Mouse (Mus musculus): ENCODE measurements at regions not wholly inside any gene's neighbourhood (a gene's known extent, or its start where the extent isn't known, plus 50 kb on each side); places are given as distances from the start of the nearest gene placed in this dataset.

GRCm38 (mm10) chr15:62282116-62282515 lies 1359.3 kb upstream of the A1bg start:
- H3K27ac ChIP-seq, result no peak overlapping the region

GRCm38 (mm10) chr15:62279526-62279925 lies 1356.7 kb upstream of the A1bg start:
- H3K4me2 ChIP-seq, result no peak overlapping the region
- H3K9me3 ChIP-seq, result no peaks in the 10 kb centered on the region
- no peak overlapping the region for H3K27ac ChIP-seq
- H3K4me3 ChIP-seq (replicated peaks), result no peak overlapping the region
- H3K4me1 ChIP-seq, result no peaks in the 10 kb centered on the region
- H3K9ac ChIP-seq, result no peak overlapping the region
- no peak for ATAC-seq (ENCODE audit: insufficient read depth, low FRiP score, low read depth)
- H3K36me3 ChIP-seq, result no peaks in the 10 kb centered on the region
- H3K27me3 ChIP-seq (replicated peaks), result no peaks in the 10 kb centered on the region
- WGBS, result 71% methylated on average over 2 of the region's 2 CpGs

More at GRCm38 (mm10) chr15:62282116-62282515, 1359.3 kb upstream of the A1bg start:
- 86% methylated on average over 1 of the region's 1 CpGs for WGBS
- Histone ChIP-seq H3K9me3 (no peaks in the 10 kb centered on the region), H3K9ac (no peak overlapping the region), H3K4me1 (no peaks in the 10 kb centered on the region), H3K4me2 (no peak overlapping the region), H3K36me3 (no peaks in the 10 kb centered on the region), H3K4me3 (replicated peaks) (no peak overlapping the region), H3K27me3 (replicated peaks) (no peaks in the 10 kb centered on the region)
- no peak for ATAC-seq (ENCODE audit: insufficient read depth, low FRiP score, low read depth)

GRCm38 (mm10) chr15:62274818-62275217 lies 1352.0 kb upstream of the A1bg start:
- ATAC-seq (ENCODE audit: insufficient read depth, low FRiP score, low read depth), result no peak
- H3K4me3 ChIP-seq (replicated peaks), result no peak overlapping the region
- no peak overlapping the region for H3K9ac ChIP-seq
- no peak overlapping the region for H3K4me2 ChIP-seq
- no peaks in the 10 kb centered on the region for H3K9me3 ChIP-seq
- no peaks in the 10 kb centered on the region for H3K4me1 ChIP-seq
- no peaks in the 10 kb centered on the region for H3K27me3 ChIP-seq (replicated peaks)
- no peaks in the 10 kb centered on the region for H3K36me3 ChIP-seq
- no peak overlapping the region for H3K27ac ChIP-seq
- 82% methylated on average over 1 of the region's 1 CpGs for WGBS

GRCm38 (mm10) chr15:62273855-62274488 lies 1351.2 kb upstream of the A1bg start:
- no peak overlapping the region for H3K4me2 ChIP-seq
- no peaks in the 10 kb centered on the region for H3K4me1 ChIP-seq
- no peak overlapping the region for H3K27ac ChIP-seq
- H3K9ac ChIP-seq, result no peak overlapping the region
- WGBS, result 63% methylated on average over 1 of the region's 1 CpGs
- H3K9me3 ChIP-seq, result no peaks in the 10 kb centered on the region
- H3K27me3 ChIP-seq (replicated peaks), result no peaks in the 10 kb centered on the region
- no peaks in the 10 kb centered on the region for H3K36me3 ChIP-seq
- no peak overlapping the region for H3K4me3 ChIP-seq (replicated peaks)
- no peak for ATAC-seq (ENCODE audit: insufficient read depth, low FRiP score, low read depth)

GRCm38 (mm10) chr15:62272755-62273154 lies 1349.9 kb upstream of the A1bg start:
- no peaks in the 10 kb centered on the region for H3K27me3 ChIP-seq (replicated peaks)
- no peaks in the 10 kb centered on the region for H3K4me1 ChIP-seq
- no peak overlapping the region for H3K4me3 ChIP-seq (replicated peaks)
- no peak for ATAC-seq (ENCODE audit: insufficient read depth, low FRiP score, low read depth)
- H3K27ac ChIP-seq, result no peak overlapping the region
- H3K9me3 ChIP-seq, result no peaks in the 10 kb centered on the region
- no peaks in the 10 kb centered on the region for H3K36me3 ChIP-seq
- WGBS, result 87% methylated on average over 2 of the region's 2 CpGs
- no peak overlapping the region for H3K9ac ChIP-seq
- H3K4me2 ChIP-seq, result no peak overlapping the region

- H3K4me2 ChIP-seq, result no peak overlapping the region
- no peaks in the 10 kb centered on the region for H3K4me1 ChIP-seq
- no peaks in the 10 kb centered on the region for H3K36me3 ChIP-seq
- ATAC-seq (ENCODE audit: insufficient read depth, low FRiP score, low read depth), result no peak
- H3K27ac ChIP-seq, result no peak overlapping the region
- H3K9ac ChIP-seq, result no peak overlapping the region
- WGBS, result 81% methylated on average over 2 of the region's 2 CpGs
- H3K9me3 ChIP-seq, result no peaks in the 10 kb centered on the region
- no peaks in the 10 kb centered on the region for H3K27me3 ChIP-seq (replicated peaks)
- H3K4me3 ChIP-seq (replicated peaks), result no peak overlapping the region
Measured at GRCm38 (mm10) chr15:62271428-62271827, 1348.6 kb upstream of the A1bg start.

GRCm38 (mm10) chr15:62268189-62268588 lies 1345.4 kb upstream of the A1bg start:
- ATAC-seq (ENCODE audit: insufficient read depth, low FRiP score, low read depth), result no peak
- H3K36me3 ChIP-seq, result no peaks in the 10 kb centered on the region
- H3K9ac ChIP-seq, result no peak overlapping the region
- no peaks in the 10 kb centered on the region for H3K9me3 ChIP-seq
- H3K27ac ChIP-seq, result no peak overlapping the region
- 71% methylated on average over 2 of the region's 2 CpGs for WGBS
- no peak overlapping the region for H3K4me3 ChIP-seq (replicated peaks)
- H3K27me3 ChIP-seq (replicated peaks), result no peaks in the 10 kb centered on the region
- no peak overlapping the region for H3K4me2 ChIP-seq
- H3K4me1 ChIP-seq, result no peaks in the 10 kb centered on the region

- no peak overlapping the region for H3K4me2 ChIP-seq
- ATAC-seq (ENCODE audit: insufficient read depth, low FRiP score, low read depth), result no peak
- H3K9me3 ChIP-seq, result no peaks in the 10 kb centered on the region
- no peak overlapping the region for H3K9ac ChIP-seq
- H3K36me3 ChIP-seq, result no peaks in the 10 kb centered on the region
- H3K27ac ChIP-seq, result no peak overlapping the region
- H3K27me3 ChIP-seq (replicated peaks), result no peaks in the 10 kb centered on the region
- H3K4me1 ChIP-seq, result no peaks in the 10 kb centered on the region
- WGBS, result 87% methylated on average over 6 of the region's 6 CpGs
- H3K4me3 ChIP-seq (replicated peaks), result no peak overlapping the region
Measured at GRCm38 (mm10) chr15:62267536-62267935, 1344.7 kb upstream of the A1bg start.

GRCm38 (mm10) chr15:62266025-62266424 lies 1343.2 kb upstream of the A1bg start:
- Histone ChIP-seq H3K9ac (no peak overlapping the region), H3K4me1 (no peaks in the 10 kb centered on the region), H3K27me3 (replicated peaks) (no peaks in the 10 kb centered on the region), H3K4me3 (replicated peaks) (no peak overlapping the region), H3K27ac (no peak overlapping the region), H3K4me2 (no peak overlapping the region), H3K9me3 (no peaks in the 10 kb centered on the region), H3K36me3 (no peaks in the 10 kb centered on the region)
- 83% methylated on average over 6 of the region's 6 CpGs for WGBS
- no peak for ATAC-seq (ENCODE audit: insufficient read depth, low FRiP score, low read depth)

GRCm38 (mm10) chr15:62265484-62265937 lies 1342.7 kb upstream of the A1bg start:
- Histone ChIP-seq H3K27me3 (replicated peaks) (no peaks in the 10 kb centered on the region), H3K4me3 (replicated peaks) (no peak overlapping the region), H3K4me2 (no peak overlapping the region), H3K27ac (no peak overlapping the region), H3K36me3 (no peaks in the 10 kb centered on the region), H3K9me3 (no peaks in the 10 kb centered on the region), H3K9ac (no peak overlapping the region), H3K4me1 (no peaks in the 10 kb centered on the region)
- 73% methylated on average over 4 of the region's 4 CpGs for WGBS
- no peak for ATAC-seq (ENCODE audit: insufficient read depth, low FRiP score, low read depth)

GRCm38 (mm10) chr15:62264966-62265365 lies 1342.2 kb upstream of the A1bg start:
- Histone ChIP-seq H3K4me1 (no peaks in the 10 kb centered on the region), H3K9ac (no peak overlapping the region), H3K4me2 (no peak overlapping the region), H3K36me3 (no peaks in the 10 kb centered on the region), H3K9me3 (no peaks in the 10 kb centered on the region), H3K4me3 (replicated peaks) (no peak overlapping the region), H3K27ac (no peak overlapping the region), H3K27me3 (replicated peaks) (no peaks in the 10 kb centered on the region)
- ATAC-seq (ENCODE audit: insufficient read depth, low FRiP score, low read depth), result no peak
- WGBS, result 86% methylated on average over 1 of the region's 1 CpGs

GRCm38 (mm10) chr15:62264183-62264582 lies 1341.4 kb upstream of the A1bg start:
- H3K4me1 ChIP-seq, result no peaks in the 10 kb centered on the region
- no peak overlapping the region for H3K27ac ChIP-seq
- H3K4me3 ChIP-seq (replicated peaks), result no peak overlapping the region
- 92% methylated on average over 1 of the region's 1 CpGs for WGBS
- H3K9ac ChIP-seq, result no peak overlapping the region
- H3K9me3 ChIP-seq, result no peaks in the 10 kb centered on the region
- H3K36me3 ChIP-seq, result no peaks in the 10 kb centered on the region
- H3K4me2 ChIP-seq, result no peak overlapping the region
- no peak for ATAC-seq (ENCODE audit: insufficient read depth, low FRiP score, low read depth)
- H3K27me3 ChIP-seq (replicated peaks), result no peaks in the 10 kb centered on the region

- Histone ChIP-seq H3K4me2 (no peak overlapping the region), H3K9ac (no peak overlapping the region), H3K27ac (no peak overlapping the region), H3K27me3 (replicated peaks) (no peaks in the 10 kb centered on the region), H3K4me3 (replicated peaks) (no peak overlapping the region), H3K9me3 (no peaks in the 10 kb centered on the region), H3K36me3 (no peaks in the 10 kb centered on the region), H3K4me1 (0 out of 2 replicates have a peak, but pooled peaks cover 6% of the 10 kb centered on the region)
- 74% methylated on average over 5 of the region's 5 CpGs for WGBS
- no peak for ATAC-seq (ENCODE audit: insufficient read depth, low FRiP score, low read depth)
Measured at GRCm38 (mm10) chr15:62262487-62262886, 1339.7 kb upstream of the A1bg start.
